Mouse (Mus musculus): ENCODE results near the gene Slc10a7.
A peak's percentile ranks its signal among the peaks of the same experiment; 100 is the strongest.
"Not testable (repeated sequence)": the region's sequence is repeated elsewhere in the genome, so short reads cannot be mapped to it uniquely, and the experiment has no call there.

The Slc10a7 gene

GRCm38 (mm10) chr8:78545153-78545817, 36.1 kb downstream of the Slc10a7 start:
- not testable (repeated sequence) for DNase-seq (ENCODE audit: low spot score)

GRCm38 (mm10) chr8:78549971-78550751, 41.0 kb downstream of the Slc10a7 start:
- peak; percentile 78 for DNase-seq (ENCODE audit: low spot score)

GRCm38 (mm10) chr8:78550752-78551134, 41.6 kb downstream of the Slc10a7 start:
- peak; percentile 20 for DNase-seq (ENCODE audit: low spot score)

GRCm38 (mm10) chr8:78555817-78556216, 46.7 kb downstream of the Slc10a7 start:
- no peak for DNase-seq (ENCODE audit: low spot score)

GRCm38 (mm10) chr8:78556773-78557434, 47.8 kb downstream of the Slc10a7 start:
- DNase-seq (ENCODE audit: low spot score) = no peak

GRCm38 (mm10) chr8:78561620-78562019, 52.5 kb downstream of the Slc10a7 start:
- no peak for DNase-seq (ENCODE audit: low spot score)

GRCm38 (mm10) chr8:78563466-78564058, 54.4 kb downstream of the Slc10a7 start:
- DNase-seq (ENCODE audit: low spot score) = peak; percentile 16

- DNase-seq (ENCODE audit: low spot score) = peak; percentile 23
Observed at GRCm38 (mm10) chr8:78564200-78564599, 55.1 kb downstream of the Slc10a7 start.

GRCm38 (mm10) chr8:78568196-78568595, 59.0 kb downstream of the Slc10a7 start:
- no peak for DNase-seq (ENCODE audit: low spot score)

- DNase-seq (ENCODE audit: low spot score) = peak; percentile 23
Observed at GRCm38 (mm10) chr8:78571528-78571927, 62.4 kb downstream of the Slc10a7 start.

- DNase-seq (ENCODE audit: low spot score) = no peak
Observed at GRCm38 (mm10) chr8:78574207-78574606, 65.1 kb downstream of the Slc10a7 start.

GRCm38 (mm10) chr8:78577569-78577968, 68.4 kb downstream of the Slc10a7 start:
- DNase-seq (ENCODE audit: low spot score) = peak; percentile 44

- DNase-seq (ENCODE audit: low spot score) = no peak
Observed at GRCm38 (mm10) chr8:78578036-78578435, 68.9 kb downstream of the Slc10a7 start.

GRCm38 (mm10) chr8:78584011-78584776, 75.0 kb downstream of the Slc10a7 start:
- no peak for DNase-seq (ENCODE audit: low spot score)

GRCm38 (mm10) chr8:78584863-78585262, 75.7 kb downstream of the Slc10a7 start:
- DNase-seq (ENCODE audit: low spot score) = peak; percentile 72

- DNase-seq (ENCODE audit: low spot score) = no peak
Observed at GRCm38 (mm10) chr8:78595481-78595908, 86.3 kb downstream of the Slc10a7 start.

- peak; percentile 47 for DNase-seq (ENCODE audit: low spot score)
Observed at GRCm38 (mm10) chr8:78598237-78598636, 89.1 kb downstream of the Slc10a7 start.

- no peak for DNase-seq (ENCODE audit: low spot score)
Observed at GRCm38 (mm10) chr8:78603084-78603483, 93.9 kb downstream of the Slc10a7 start.

GRCm38 (mm10) chr8:78604426-78604825, 95.3 kb downstream of the Slc10a7 start:
- no peak for DNase-seq (ENCODE audit: low spot score)

GRCm38 (mm10) chr8:78609301-78609700, 100.2 kb downstream of the Slc10a7 start:
- DNase-seq (ENCODE audit: low spot score) = no peak

GRCm38 (mm10) chr8:78611019-78611418, 101.9 kb downstream of the Slc10a7 start:
- no peak for DNase-seq (ENCODE audit: low spot score)

GRCm38 (mm10) chr8:78622362-78622761, 113.2 kb downstream of the Slc10a7 start:
- DNase-seq (ENCODE audit: low spot score) = no peak

All from MN1 (cell line).